Comparison of ENCODE assay signal across 9 mouse cellular contexts in genomic region chr1:162196812-162197680, GRCm38 (mm10).
DNase-seq lines count a peak whose midpoint lies in the region; ATAC-seq lines count a peak whose summit lies in the region.
"Had no signal": no experiment of that assay in that cellular context is flagged by ENCODE, and none has a peak within 500 bp of the region (broad histone marks: within the 10 kb centered on the region; RNA-seq: fewer than 3 reads in every experiment).

No protein-coding gene starts in this region.

- H3K4me1 ChIP-seq in embryonic facial prominence, embryonic 11.5 days (ENCODE audit: control insufficient read depth, insufficient read depth, low read length) = no peaks in the 10 kb centered on the region
- H3K4me1 ChIP-seq in limb, embryonic 12.5 days (replicated peaks) = peaks cover 21% of the 10 kb centered on the region

- H3K4me2 ChIP-seq in embryonic facial prominence, embryonic 11.5 days (ENCODE audit: low read depth, low read length) = no peak overlapping the region
- H3K4me2 ChIP-seq in limb, embryonic 12.5 days = no peak overlapping the region

- DNase-seq in frontal cortex, adult 2 months (ENCODE audit: extremely low spot score in 1 of 2, low spot score in 1 of 2) = peak; percentile 16 to 34
- no peak for DNase-seq in frontal cortex, postnatal 25 days (ENCODE audit: low spot score in 2 of 2)
- DNase-seq in 3T3-L1 (ENCODE audit: low read depth, low spot score) = peak; percentile 84
- peak; percentile 33 for DNase-seq in embryonic facial prominence, embryonic 11.5 days (ENCODE audit: low spot score)
- DNase-seq in right cerebral cortex, postnatal 4 days = no peak
- no peak for DNase-seq in gastrocnemius, postnatal 10 days
- DNase-seq: thymus, adult 2 months had no signal

- no peaks in the 10 kb centered on the region for H3K27me3 ChIP-seq in embryonic facial prominence, embryonic 11.5 days (ENCODE audit: control insufficient read depth, insufficient read depth, low read length)
- H3K27me3 ChIP-seq in limb, embryonic 12.5 days = no peaks in the 10 kb centered on the region

- no peak overlapping the region for H3K4me3 ChIP-seq in embryonic facial prominence, embryonic 11.5 days (ENCODE audit: low read depth, low read length)
- H3K4me3 ChIP-seq in limb, embryonic 12.5 days (replicated peaks) = no peak overlapping the region

- no peak overlapping the region for H3K9ac ChIP-seq in embryonic facial prominence, embryonic 11.5 days (replicated peaks; ENCODE audit: low read length)
- no peak overlapping the region for H3K9ac ChIP-seq in limb, embryonic 12.5 days (replicated peaks)

- H3K36me3 ChIP-seq in embryonic facial prominence, embryonic 11.5 days (replicated peaks; ENCODE audit: control insufficient read depth, insufficient read depth, low read depth, low read length) = no peaks in the 10 kb centered on the region
- no peaks in the 10 kb centered on the region for H3K36me3 ChIP-seq in limb, embryonic 12.5 days

- no peak overlapping the region; the same call in 1 of the 2 replicates for H3K27ac ChIP-seq in embryonic facial prominence, embryonic 11.5 days (replicated peaks; ENCODE audit: low read depth, low read length)
- peak overlapping the region; percentile 64 for H3K27ac ChIP-seq in limb, embryonic 12.5 days

- WGBS in embryonic facial prominence, embryonic 11.5 days = 62% methylated on average over 9 of the region's 9 CpGs
- WGBS in limb, embryonic 12.5 days = 70% methylated on average over 9 of the region's 9 CpGs

- no peak; the same call in 1 of the 2 replicates for ATAC-seq in embryonic facial prominence, embryonic 11.5 days (replicated peaks; ENCODE audit: insufficient number of reproducible peaks, low FRiP score, low TSS enrichment, low read depth)
- no peak for ATAC-seq in limb, embryonic 12.5 days (ENCODE audit: insufficient number of reproducible peaks, insufficient read depth, low FRiP score, low TSS enrichment, low read depth)
- ATAC-seq in erythroid progenitor cell, adult 5-6 weeks (replicated peaks; ENCODE audit: low FRiP score, poor library complexity, severe bottlenecking) = no peak

- H3K9me3 ChIP-seq in embryonic facial prominence, embryonic 11.5 days (replicated peaks; ENCODE audit: control insufficient read depth, low read length) = no peaks in the 10 kb centered on the region
- H3K9me3 ChIP-seq in limb, embryonic 12.5 days = no peaks in the 10 kb centered on the region

Comparison
In these comparisons a context has a peak if more than half of its experiments do, and no peak if none do; other contexts are left out.
1. DNase-seq: peak in frontal cortex, adult 2 months (2 of 2), 3T3-L1 (single experiment) and embryonic facial prominence, embryonic 11.5 days (single experiment); none in frontal cortex, postnatal 25 days (0 of 2), right cerebral cortex, postnatal 4 days (single experiment) and gastrocnemius, postnatal 10 days (single experiment).